Mouse (Mus musculus) E14TG2a.4 (cell line): ENCODE measurements around the gene Rabepk.

ENCODE experiments used
- CTCF ChIP-seq: conservative IDR thresholded peaks from 2 replicates; pipeline ENCODE4 v1.5.1; 2014; ENCODE audit warnings: low read length
- NANOG ChIP-seq: IDR thresholded peaks from 2 replicates; pipeline ENCODE4 v1.6.1; 2014; ENCODE audit warnings: borderline replicate concordance, low read length, mixed read lengths

GRCm38 (mm10) chr2:34843211-34843939, 43.7 kb upstream of the Rabepk start:
- TF ChIP-seq CTCF (no peak), NANOG (no peak)
